Mouse (Mus musculus) limb, embryonic 10.5 days (tissue): Measurements from ENCODE around the gene Tma16. TPM values are rescaled to one million over a fixed set of nuclear protein-coding genes. Genes with fewer than 3 reads are reported as not detected.

Experiments
- DNase-seq: peaks from one replicate; pipeline ENCODE4 v3.0.0-alpha.2; 2017; ENCODE audit warnings: low spot score
- H3K27ac ChIP-seq: fragments of 300-500 bp; sonication (generic); 2 replicates; pipeline ENCODE4 v1.5.1; 2016; ENCODE audit warnings: mild to moderate bottlenecking
- H3K27me3 ChIP-seq: fragments of 300-500 bp; sonication (generic); 2 replicates; pipeline ENCODE4 v1.6.1; 2016; ENCODE audit warnings: low read depth, mild to moderate bottlenecking; ENCODE audit not compliant: poor library complexity, severe bottlenecking
- H3K36me3 ChIP-seq: fragments of 300-500 bp; sonication (generic); 2 replicates; pipeline ENCODE4 v1.6.1; 2016; ENCODE audit warnings: mild to moderate bottlenecking, moderate library complexity
- H3K4me1 ChIP-seq: fragments of 300-500 bp; sonication (generic); 2 replicates; pipeline ENCODE4 v1.6.1; 2016
- H3K4me3 ChIP-seq: fragments of 300-500 bp; sonication (generic); 2 replicates; pipeline ENCODE4 v1.5.1; 2016; ENCODE audit warnings: mild to moderate bottlenecking, moderate library complexity
- H3K9me3 ChIP-seq: fragments of 300-500 bp; sonication (generic); replicated peaks from 2 replicates; pipeline ENCODE4 v1.6.1; 2016; ENCODE audit warnings: mild to moderate bottlenecking
- WGBS: fragments of 180-500 bp; shearing (Covaris S2); methylation state at CpG from one replicate; pipeline ENCODE4 v1.1.7; 2016; 5-methylcytosine and 5-hydroxymethylcytosine counted together
- polyA plus RNA-seq: library from polyadenylated mRNA; unstranded; fragments of >200 nt; fragmentation: Nextera tagmentation; extraction: Ambion mirVana; gene quantifications from 2 replicates; pipeline ENCODE4 v1.2.1, GENCODE M21; 2016

Gene Tma16
- polyA plus RNA-seq, 1 experiment from 2014 or later: 21.5 TPM

DNA sequence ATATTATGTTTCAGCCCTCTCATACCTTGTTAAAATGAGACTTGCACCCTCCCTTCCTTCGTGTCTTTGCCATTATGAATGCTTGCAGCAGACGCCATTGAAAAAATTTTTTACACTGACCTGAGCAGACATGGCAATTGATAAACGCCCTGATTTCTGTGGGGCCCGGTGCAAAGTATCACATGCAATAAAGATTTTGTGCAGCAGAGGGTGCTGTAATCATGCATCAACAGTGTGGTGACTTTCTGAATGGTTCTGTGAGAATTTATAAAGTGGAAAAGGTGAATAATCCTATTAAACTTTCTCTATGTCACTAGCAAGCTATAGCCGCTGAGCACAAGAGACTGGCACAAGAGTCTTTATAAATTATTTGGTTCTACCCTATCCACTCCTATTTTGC, 35.6 kb downstream of the Tma16 start:
- H3K36me3 ChIP-seq: no peaks in the 10 kb centered on the region
- WGBS: 33% methylated on average over 5 of the region's 5 CpGs
- no peaks in the 10 kb centered on the region for H3K4me1 ChIP-seq
- H3K9me3 ChIP-seq: no peaks in the 10 kb centered on the region
- no peak overlapping the region for H3K27ac ChIP-seq
- H3K27me3 ChIP-seq: no peaks in the 10 kb centered on the region
- no peak overlapping the region for H3K4me3 ChIP-seq
- no peak for DNase-seq

DNA sequence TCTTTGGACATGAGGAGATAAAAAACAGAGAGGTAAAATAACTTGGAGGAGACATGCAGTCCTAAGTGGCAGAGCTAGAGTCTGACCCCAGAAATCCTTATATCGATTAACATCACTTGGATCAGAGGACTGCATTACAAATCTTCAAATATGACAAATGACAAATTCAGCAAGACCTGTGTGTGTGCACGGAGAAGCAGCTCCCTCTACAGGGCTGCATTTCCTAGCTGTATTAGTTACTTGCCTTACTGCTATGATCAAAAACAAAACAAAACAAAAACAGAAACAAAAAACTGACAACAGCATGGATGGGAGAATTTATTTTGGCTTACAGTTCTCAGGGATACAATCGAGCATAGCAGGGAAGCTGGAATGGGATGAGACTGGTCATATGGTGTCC, 41.0 kb downstream of the Tma16 start:
- no peak for DNase-seq
- Histone ChIP-seq H3K27ac (no peak overlapping the region), H3K4me3 (no peak overlapping the region), H3K4me1 (no peaks in the 10 kb centered on the region), H3K36me3 (no peaks in the 10 kb centered on the region), H3K9me3 (no peaks in the 10 kb centered on the region), H3K27me3 (no peaks in the 10 kb centered on the region)
- 77% methylated on average over 3 of the region's 3 CpGs for WGBS

DNA sequence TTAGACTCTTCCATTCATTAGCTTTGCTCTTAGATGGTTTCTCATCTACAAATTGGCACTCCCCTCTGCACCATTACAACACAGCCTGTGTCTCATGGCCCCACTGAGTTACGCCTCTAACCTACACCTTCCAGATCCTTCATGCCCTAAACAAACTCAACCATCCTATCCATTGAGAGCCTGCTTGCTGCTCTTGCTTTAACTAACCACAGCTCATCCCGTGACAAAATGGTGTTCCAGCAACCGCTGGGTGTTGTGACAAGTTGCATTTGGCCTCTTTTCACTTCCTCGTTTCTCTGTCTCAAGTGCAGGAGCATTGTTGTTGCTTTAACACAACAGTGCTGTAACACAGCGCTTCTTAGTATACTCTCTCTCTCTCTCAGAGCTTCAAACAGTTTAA, 42.2 kb downstream of the Tma16 start:
- no peak overlapping the region for H3K27ac ChIP-seq
- no peak for DNase-seq
- H3K4me3 ChIP-seq: no peak overlapping the region
- no peaks in the 10 kb centered on the region for H3K27me3 ChIP-seq
- WGBS: 84% methylated on average over 5 of the region's 5 CpGs
- no peaks in the 10 kb centered on the region for H3K9me3 ChIP-seq
- no peaks in the 10 kb centered on the region for H3K4me1 ChIP-seq
- H3K36me3 ChIP-seq: no peaks in the 10 kb centered on the region

GRCm38 (mm10) chr8:66442778-66443177, 43.6 kb downstream of the Tma16 start:
- DNase-seq: no peak
- no peak overlapping the region for H3K27ac ChIP-seq
- no peaks in the 10 kb centered on the region for H3K36me3 ChIP-seq
- no peaks in the 10 kb centered on the region for H3K4me1 ChIP-seq
- 10% methylated on average over 1 of the region's 1 CpGs for WGBS
- H3K9me3 ChIP-seq: no peaks in the 10 kb centered on the region
- H3K27me3 ChIP-seq: no peaks in the 10 kb centered on the region
- no peak overlapping the region for H3K4me3 ChIP-seq

DNA sequence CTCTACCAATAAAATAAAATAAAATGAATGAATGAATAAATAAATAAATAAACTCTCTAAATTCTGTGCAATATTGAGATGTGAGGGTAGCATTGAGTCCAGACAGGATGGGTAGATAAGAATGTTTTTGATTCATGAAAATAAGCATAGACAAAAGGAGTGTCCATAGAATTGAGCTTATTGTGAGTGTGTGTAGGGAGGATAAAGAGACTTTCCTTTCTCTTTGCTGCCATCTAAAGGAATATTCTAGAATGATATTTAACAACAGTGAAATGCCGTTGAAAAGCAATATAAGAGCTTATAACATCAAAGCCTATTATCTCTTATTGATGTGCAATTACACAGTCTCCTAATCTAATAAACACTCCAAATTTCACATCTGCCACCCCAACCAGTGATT, 45.2 kb downstream of the Tma16 start:
- H3K36me3 ChIP-seq: no peaks in the 10 kb centered on the region
- H3K9me3 ChIP-seq: no peaks in the 10 kb centered on the region
- H3K4me3 ChIP-seq: no peak overlapping the region
- no peak overlapping the region for H3K27ac ChIP-seq
- no peaks in the 10 kb centered on the region for H3K4me1 ChIP-seq
- 42% methylated on average over 1 of the region's 1 CpGs for WGBS
- no peak for DNase-seq
- H3K27me3 ChIP-seq: no peaks in the 10 kb centered on the region

GRCm38 (mm10) chr8:66438468-66438867, 47.9 kb downstream of the Tma16 start:
- Histone ChIP-seq H3K27ac (no peak overlapping the region), H3K36me3 (no peaks in the 10 kb centered on the region), H3K4me3 (no peak overlapping the region), H3K9me3 (no peaks in the 10 kb centered on the region), H3K4me1 (no peaks in the 10 kb centered on the region), H3K27me3 (no peaks in the 10 kb centered on the region)
- no peak for DNase-seq
- 94% methylated on average over 4 of the region's 4 CpGs for WGBS

DNA sequence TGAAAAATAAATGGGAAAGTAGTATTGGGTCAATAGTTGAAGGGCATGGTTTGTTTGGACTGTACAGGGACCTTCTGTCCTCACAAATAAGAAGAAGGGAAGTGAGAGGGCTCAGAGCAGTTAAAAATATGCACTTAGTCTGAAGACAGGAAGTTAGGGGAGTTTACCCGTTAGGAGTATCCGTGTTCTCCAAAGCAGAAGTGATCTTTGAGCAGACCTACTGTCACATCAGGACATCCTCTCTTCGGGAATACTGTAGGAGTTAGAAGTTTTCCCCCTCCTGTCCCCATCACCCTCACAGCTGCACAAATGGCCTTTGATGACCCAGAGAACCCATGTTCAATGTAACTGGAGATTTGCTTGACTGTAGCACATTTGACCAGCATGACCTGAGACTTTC, 48.4 kb downstream of the Tma16 start:
- DNase-seq: no peak
- Histone ChIP-seq H3K4me1 (no peaks in the 10 kb centered on the region), H3K27me3 (no peaks in the 10 kb centered on the region), H3K4me3 (no peak overlapping the region), H3K27ac (no peak overlapping the region), H3K9me3 (no peaks in the 10 kb centered on the region), H3K36me3 (no peaks in the 10 kb centered on the region)
- WGBS: 87% methylated on average over 3 of the region's 3 CpGs

- Histone ChIP-seq H3K9me3 (no peaks in the 10 kb centered on the region), H3K27ac (no peak overlapping the region), H3K27me3 (no peaks in the 10 kb centered on the region), H3K36me3 (no peaks in the 10 kb centered on the region), H3K4me1 (no peaks in the 10 kb centered on the region), H3K4me3 (no peak overlapping the region)
- no peak for DNase-seq
- 84% methylated on average over 1 of the region's 1 CpGs for WGBS
These were observed 49.5 kb downstream of the Tma16 start for GRCm38 (mm10) chr8:66436804-66437203.

- no peaks in the 10 kb centered on the region for H3K27me3 ChIP-seq
- H3K4me1 ChIP-seq: no peaks in the 10 kb centered on the region
- no peaks in the 10 kb centered on the region for H3K36me3 ChIP-seq
- H3K9me3 ChIP-seq: no peaks in the 10 kb centered on the region
- no peak for DNase-seq
- H3K27ac ChIP-seq: no peak overlapping the region
- no peak overlapping the region for H3K4me3 ChIP-seq
These were observed 52.8 kb downstream of the Tma16 start for GRCm38 (mm10) chr8:66433577-66433976.

GRCm38 (mm10) chr8:66430639-66431038, 55.7 kb downstream of the Tma16 start:
- Histone ChIP-seq H3K4me1 (no peaks in the 10 kb centered on the region), H3K9me3 (no peaks in the 10 kb centered on the region), H3K27ac (no peak overlapping the region), H3K4me3 (no peak overlapping the region), H3K27me3 (no peaks in the 10 kb centered on the region), H3K36me3 (no peaks in the 10 kb centered on the region)
- WGBS: 88% methylated on average over 2 of the region's 2 CpGs
- no peak for DNase-seq

Other genes with a start within 250 kb of the Tma16 start
- not detected in 2 replicates for gene Tktl2, start 25.2 kb upstream of the Tma16 start, polyA plus RNA-seq
- gene Npy5r, start 201.6 kb upstream of the Tma16 start, polyA plus RNA-seq: not detected in 2 replicates
- gene Npy1r, start 210.7 kb upstream of the Tma16 start, polyA plus RNA-seq: 0.19 and 0.20 TPM in 2 replicates